Mouse (Mus musculus): Measurements from ENCODE around the gene Atp8b4.

DNA sequence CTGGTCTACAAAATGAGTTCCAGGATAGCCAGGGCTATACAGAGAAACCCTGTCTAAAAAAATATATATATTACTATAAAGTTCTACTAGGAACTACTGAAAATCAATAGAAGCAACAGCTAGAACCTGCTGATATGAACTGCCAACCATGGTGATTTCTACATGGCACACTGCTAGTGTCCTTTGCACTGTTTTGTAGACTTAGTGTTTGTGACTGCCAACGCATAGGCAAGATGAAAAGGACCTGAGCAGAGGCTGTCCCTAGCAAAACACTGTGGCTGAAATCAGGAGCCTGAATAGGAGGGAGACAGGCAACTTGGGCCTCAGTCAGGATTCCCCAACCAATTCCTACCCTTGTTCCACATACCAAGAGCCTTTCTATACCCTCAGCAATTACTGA lies 141.2 kb downstream of the Atp8b4 start:
- no peak for TF ChIP-seq CTCF (IDR thresholded peaks at IDR 0.05; ENCODE audit: insufficient read depth, low read depth, low read length)
- no peak for TF ChIP-seq POLR2A (IDR thresholded peaks at IDR 0.05; ENCODE audit: insufficient read depth, low read depth, low read length)
